Mouse (Mus musculus): Measurements from ENCODE around the gene Smim24. TPM values are rescaled to one million over a fixed set of nuclear protein-coding genes. Genes with fewer than 3 reads are reported as not detected.
A peak's percentile ranks its signal among the peaks of the same experiment; 100 is the strongest.

The Smim24 gene
- total and polyA plus RNA-seq, 2 experiments from 2014 or later: 3.3 to 6.6 TPM

- ATAC-seq (ENCODE audit: insufficient read depth, low read depth) (no peak), DNase-seq (ENCODE audit: low spot score) (no peak)
- TF ChIP-seq CTCF (IDR thresholded peaks at IDR 0.05; ENCODE audit: low read depth) (no peak), EP300 (IDR thresholded peaks at IDR 0.05; ENCODE audit: low read depth) (no peak)
- H3K36me3 ChIP-seq (replicated peaks; ENCODE audit: control insufficient read depth, insufficient read depth, low read length): peaks cover 53% of the 10 kb centered on the region
- H3K4me2 ChIP-seq (ENCODE audit: low read depth, low read length): no peak overlapping the region
- H3K9ac ChIP-seq (replicated peaks; ENCODE audit: low read depth, low read length): no peak overlapping the region
- H3K27ac ChIP-seq (ENCODE audit: low read depth): no peak overlapping the region
- WGBS: 44% methylated on average over 6 of the region's 6 CpGs
- peaks cover 31% of the 10 kb centered on the region for H3K4me1 ChIP-seq (ENCODE audit: control insufficient read depth, insufficient read depth)
- H3K4me3 ChIP-seq (ENCODE audit: low read depth, low read length): no peak overlapping the region
- H3K9me3 ChIP-seq (replicated peaks; ENCODE audit: control insufficient read depth, low read length): no peaks in the 10 kb centered on the region
- peaks cover 3% of the 10 kb centered on the region; the same call in 1 of the 2 replicates for H3K27me3 ChIP-seq (ENCODE audit: control insufficient read depth, insufficient read depth, low read length)
Measured at GRCm38 (mm10) chr10:81366477-81367206, 26.2 kb upstream of the Smim24 start.

GRCm38 (mm10) chr10:81367207-81367495, 25.7 kb upstream of the Smim24 start:
- Histone ChIP-seq H3K4me2 (ENCODE audit: low read depth, low read length) (no peak overlapping the region), H3K27me3 (ENCODE audit: control insufficient read depth, insufficient read depth, low read length) (peaks cover 3% of the 10 kb centered on the region; the same call in 1 of the 2 replicates), H3K27ac (ENCODE audit: low read depth) (no peak overlapping the region), H3K36me3 (replicated peaks; ENCODE audit: control insufficient read depth, insufficient read depth, low read length) (peaks cover 53% of the 10 kb centered on the region), H3K9me3 (replicated peaks; ENCODE audit: control insufficient read depth, low read length) (no peaks in the 10 kb centered on the region), H3K9ac (replicated peaks; ENCODE audit: low read depth, low read length) (no peak overlapping the region), H3K4me1 (ENCODE audit: control insufficient read depth, insufficient read depth) (peaks cover 29% of the 10 kb centered on the region), H3K4me3 (ENCODE audit: low read depth, low read length) (no peak overlapping the region)
- ATAC-seq (ENCODE audit: insufficient read depth, low read depth) (no peak), DNase-seq (ENCODE audit: low spot score) (no peak)
- WGBS: 92% methylated on average over 6 of the region's 6 CpGs
- TF ChIP-seq EP300 (IDR thresholded peaks at IDR 0.05; ENCODE audit: low read depth) (no peak), CTCF (IDR thresholded peaks at IDR 0.05; ENCODE audit: low read depth) (no peak)

- Histone ChIP-seq H3K9ac (replicated peaks; ENCODE audit: low read depth, low read length) (no peak overlapping the region), H3K27ac (ENCODE audit: low read depth) (no peak overlapping the region), H3K4me2 (ENCODE audit: low read depth, low read length) (no peak overlapping the region), H3K4me1 (ENCODE audit: control insufficient read depth, insufficient read depth) (peaks cover 17% of the 10 kb centered on the region), H3K4me3 (ENCODE audit: low read depth, low read length) (no peak overlapping the region), H3K27me3 (ENCODE audit: control insufficient read depth, insufficient read depth, low read length) (no peaks in the 10 kb centered on the region), H3K9me3 (replicated peaks; ENCODE audit: control insufficient read depth, low read length) (no peaks in the 10 kb centered on the region), H3K36me3 (replicated peaks; ENCODE audit: control insufficient read depth, insufficient read depth, low read length) (peaks cover 34% of the 10 kb centered on the region)
- 91% methylated on average over 10 of the region's 10 CpGs for WGBS
- ATAC-seq (ENCODE audit: insufficient read depth, low read depth) (no peak), DNase-seq (ENCODE audit: low spot score) (no peak)
- TF ChIP-seq CTCF (IDR thresholded peaks at IDR 0.05; ENCODE audit: low read depth) (no peak), EP300 (IDR thresholded peaks at IDR 0.05; ENCODE audit: low read depth) (no peak)
Measured at GRCm38 (mm10) chr10:81375322-81375721, 17.5 kb upstream of the Smim24 start.

- no peak for DNase-seq (ENCODE audit: low spot score)
- Histone ChIP-seq H3K9me3 (replicated peaks; ENCODE audit: control insufficient read depth, low read length) (no peaks in the 10 kb centered on the region), H3K27ac (ENCODE audit: low read depth) (peak overlapping the region; percentile 36; the same call in 1 of the 2 replicates), H3K36me3 (replicated peaks; ENCODE audit: control insufficient read depth, insufficient read depth, low read length) (peaks cover 24% of the 10 kb centered on the region), H3K4me2 (ENCODE audit: low read depth, low read length) (peak overlapping the region; percentile 83), H3K4me1 (ENCODE audit: control insufficient read depth, insufficient read depth) (peaks cover 17% of the 10 kb centered on the region), H3K27me3 (ENCODE audit: control insufficient read depth, insufficient read depth, low read length) (no peaks in the 10 kb centered on the region), H3K9ac (replicated peaks; ENCODE audit: low read depth, low read length) (peak overlapping the region; percentile 92), H3K4me3 (ENCODE audit: low read depth, low read length) (peak overlapping the region; percentile 87)
- TF ChIP-seq EP300 (IDR thresholded peaks at IDR 0.05; ENCODE audit: low read depth) (no peak), CTCF (IDR thresholded peaks at IDR 0.05; ENCODE audit: low read depth) (no peak)
- 40% methylated on average over 6 of the region's 6 CpGs for WGBS
- no peak for ATAC-seq (ENCODE audit: insufficient read depth, low read depth)
Measured at GRCm38 (mm10) chr10:81376561-81377361, 16.1 kb upstream of the Smim24 start.

GRCm38 (mm10) chr10:81377362-81377664, 15.5 kb upstream of the Smim24 start:
- Histone ChIP-seq H3K4me2 (ENCODE audit: low read depth, low read length) (peak overlapping the region; percentile 83), H3K27ac (ENCODE audit: low read depth) (peak overlapping the region; percentile 36; the same call in 1 of the 2 replicates), H3K9me3 (replicated peaks; ENCODE audit: control insufficient read depth, low read length) (no peaks in the 10 kb centered on the region), H3K9ac (replicated peaks; ENCODE audit: low read depth, low read length) (peak overlapping the region; percentile 92), H3K27me3 (ENCODE audit: control insufficient read depth, insufficient read depth, low read length) (no peaks in the 10 kb centered on the region), H3K4me1 (ENCODE audit: control insufficient read depth, insufficient read depth) (peaks cover 17% of the 10 kb centered on the region), H3K36me3 (replicated peaks; ENCODE audit: control insufficient read depth, insufficient read depth, low read length) (peaks cover 24% of the 10 kb centered on the region), H3K4me3 (ENCODE audit: low read depth, low read length) (peak overlapping the region; percentile 87)
- TF ChIP-seq EP300 (IDR thresholded peaks at IDR 0.05; ENCODE audit: low read depth) (no peak), CTCF (IDR thresholded peaks at IDR 0.05; ENCODE audit: low read depth) (no peak)
- WGBS: 41% methylated on average over 2 of the region's 2 CpGs
- DNase-seq (ENCODE audit: low spot score) (no peak), ATAC-seq (ENCODE audit: insufficient read depth, low read depth) (no peak)

Measured in heart, postnatal 0 days (tissue).